Mouse (Mus musculus): ENCODE results near the gene Rrp15. TPM values are rescaled to one million over a fixed set of nuclear protein-coding genes. Genes with fewer than 3 reads are reported as not detected.

Gene Rrp15
- 27.3 TPM for total RNA-seq (2023)

DNA sequence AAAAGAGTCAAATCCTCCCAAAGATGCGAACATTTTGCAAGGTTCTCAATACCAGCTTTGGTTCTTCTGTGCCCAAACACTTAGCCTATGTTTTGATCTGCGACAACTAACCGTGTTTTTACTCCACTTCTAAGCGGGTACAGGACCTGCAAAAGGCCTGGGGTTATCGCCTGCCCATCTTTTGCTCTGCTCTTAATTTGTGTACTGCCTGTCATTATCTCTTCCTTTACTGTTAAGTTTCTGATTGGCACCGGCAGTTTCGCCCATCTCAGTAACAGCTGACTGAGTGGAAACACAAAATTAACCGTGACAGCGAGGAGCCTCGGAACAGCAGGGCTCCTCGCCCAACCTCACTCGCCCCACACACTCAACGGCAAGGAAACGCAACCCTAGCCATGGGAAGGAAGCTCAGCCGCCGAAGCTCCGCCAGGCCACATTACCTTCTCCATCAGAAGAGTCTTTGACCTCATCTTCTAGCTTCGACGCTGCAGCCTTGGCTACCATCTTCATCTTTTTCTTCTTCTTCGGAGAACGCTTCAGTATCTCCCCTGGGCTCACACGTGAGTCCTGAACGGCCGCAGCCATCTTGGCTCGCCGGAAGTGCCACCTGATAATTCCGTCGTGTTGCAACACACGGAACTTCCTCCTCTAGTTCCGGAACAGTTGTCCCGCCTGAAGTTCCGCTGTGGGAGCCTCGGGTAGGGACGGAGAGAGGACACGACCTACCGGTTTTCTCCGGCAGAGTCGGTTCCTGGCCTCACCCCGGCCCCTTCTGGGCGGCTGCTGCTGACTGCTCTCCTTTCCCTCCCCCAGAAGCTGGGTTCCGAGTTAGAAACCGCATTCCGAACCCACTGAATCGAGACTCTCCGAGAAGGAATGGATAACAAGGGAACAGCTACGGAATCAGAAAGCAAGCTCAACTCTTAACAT, at the start of gene Rrp15:
TSS of gene Rrp15 (minus strand) at position 635 of the 930 bp plus-strand sequence.

DNA sequence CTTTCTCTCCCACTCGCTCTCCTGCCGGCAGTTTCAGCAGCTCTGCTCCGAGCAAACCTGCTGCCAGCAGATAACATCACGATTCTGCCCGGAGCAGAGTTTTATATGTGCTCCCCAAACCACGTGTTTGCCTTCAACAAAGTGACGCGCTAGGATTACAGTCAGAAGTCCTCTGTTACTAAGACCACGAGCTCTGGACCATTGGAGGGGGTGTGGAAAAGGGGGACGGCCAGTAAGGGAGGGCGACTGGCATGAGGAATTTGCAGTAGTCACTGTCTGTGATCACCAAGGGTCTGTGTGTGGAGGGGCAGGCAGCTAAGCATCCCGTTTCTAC, 43.3 kb downstream of the Rrp15 start, which contains the start of gene Tgfb2:
TSS of gene Tgfb2 (minus strand) at position 75 of the 334 bp plus-strand sequence.

Other genes starting within 250 kb of the Rrp15 start
- gene Tgfb2, start 43.4 kb downstream of the Rrp15 start, total RNA-seq (2023) = 0.26 TPM
- gene D1Pas1, start 218.1 kb upstream of the Rrp15 start, total RNA-seq (2023) = not detected

Measured in CD4-positive naive resting alpha-beta T cell, adult 76 days (primary cell).